Mouse (Mus musculus): Measurements from ENCODE around the gene Dcbld1.
"Not testable (repeated sequence)": the region's sequence is repeated elsewhere in the genome, so short reads cannot be mapped to it uniquely, and the experiment has no call there.

The Dcbld1 gene

DNA sequence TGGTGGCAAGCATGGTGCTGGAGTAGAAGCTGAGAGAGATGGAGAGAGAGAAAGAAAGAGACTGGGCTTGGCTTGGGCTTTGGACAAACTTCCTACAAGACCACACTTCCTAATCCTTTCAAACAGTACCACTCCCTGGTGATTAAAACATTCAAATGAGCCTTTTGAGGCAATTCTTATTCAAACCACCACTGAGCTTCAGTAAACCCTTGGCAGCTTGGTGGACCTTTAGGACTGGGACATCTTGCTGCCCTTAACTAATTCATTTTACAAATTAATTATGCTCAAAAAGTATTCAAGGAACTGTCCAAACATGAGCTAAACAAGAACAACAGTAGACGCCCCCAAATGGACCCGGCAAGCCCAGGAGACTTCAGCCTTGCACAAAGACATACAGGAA lies 62.5 kb downstream of the Dcbld1 start:
- DNase-seq (ENCODE audit: extremely low read depth, insufficient read length, low spot score): no peak

DNA sequence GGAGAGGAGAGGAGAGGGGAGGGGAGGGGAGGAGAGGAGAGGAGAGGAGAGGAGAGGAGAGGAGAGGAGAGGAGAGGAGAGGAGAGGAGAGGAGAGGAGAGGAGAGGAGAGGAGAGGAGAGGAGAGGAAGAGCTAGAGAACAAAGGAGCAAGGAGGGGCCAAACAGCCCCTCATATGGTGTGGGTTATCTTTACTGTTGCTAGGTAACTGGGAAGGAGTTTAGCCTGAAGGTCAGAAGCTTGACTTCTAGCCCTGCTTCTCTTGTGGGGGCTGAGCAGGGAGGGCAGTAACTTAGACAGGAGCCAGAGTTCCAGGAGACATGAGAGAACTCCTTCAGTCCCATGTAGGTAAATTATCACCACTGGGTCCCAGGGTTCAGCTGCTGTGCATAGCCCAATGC lies 65.1 kb downstream of the Dcbld1 start:
- DNase-seq (ENCODE audit: extremely low read depth, insufficient read length, low spot score): not testable (repeated sequence)

DNA sequence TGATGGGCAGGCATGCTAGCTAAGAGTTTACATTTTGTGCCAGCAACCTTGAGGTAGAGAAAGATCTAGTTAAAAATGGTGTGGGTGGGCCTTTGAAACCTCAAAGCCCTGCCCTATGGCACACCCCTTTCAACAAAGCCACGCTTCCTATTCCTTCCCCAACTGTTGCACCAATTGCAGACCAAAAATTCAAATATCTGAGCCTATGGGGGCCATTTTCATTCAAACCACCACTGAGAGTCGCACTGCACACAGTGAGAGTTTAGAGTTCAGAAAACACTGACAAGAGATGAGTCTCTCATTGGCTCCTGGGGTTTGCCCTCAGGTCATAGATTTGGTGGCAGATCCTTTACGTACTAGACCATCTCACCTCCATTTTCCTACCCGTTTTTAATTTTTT lies 68.3 kb downstream of the Dcbld1 start:
- DNase-seq (ENCODE audit: extremely low read depth, insufficient read length, low spot score): no peak

DNA sequence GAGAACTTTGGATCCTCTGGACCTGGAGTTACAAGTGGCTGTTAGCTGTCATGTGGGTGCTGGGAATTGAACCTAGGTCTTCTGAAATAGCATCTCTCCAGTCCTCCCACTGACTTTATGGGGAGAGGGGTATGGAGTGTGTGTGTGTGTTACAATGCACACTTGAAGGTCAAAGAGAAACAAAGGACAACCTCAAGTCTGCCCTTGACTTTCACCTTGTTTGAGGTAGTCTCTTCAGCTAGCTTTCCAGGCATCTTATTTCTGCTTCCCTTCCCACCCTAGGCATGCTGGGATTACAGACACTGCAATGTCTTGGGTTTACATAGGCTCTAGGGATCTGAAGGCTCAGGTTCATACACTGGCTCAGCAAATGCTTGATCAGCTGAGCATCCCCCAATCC lies 68.9 kb downstream of the Dcbld1 start:
- DNase-seq (ENCODE audit: extremely low read depth, insufficient read length, low spot score): no peak

DNA sequence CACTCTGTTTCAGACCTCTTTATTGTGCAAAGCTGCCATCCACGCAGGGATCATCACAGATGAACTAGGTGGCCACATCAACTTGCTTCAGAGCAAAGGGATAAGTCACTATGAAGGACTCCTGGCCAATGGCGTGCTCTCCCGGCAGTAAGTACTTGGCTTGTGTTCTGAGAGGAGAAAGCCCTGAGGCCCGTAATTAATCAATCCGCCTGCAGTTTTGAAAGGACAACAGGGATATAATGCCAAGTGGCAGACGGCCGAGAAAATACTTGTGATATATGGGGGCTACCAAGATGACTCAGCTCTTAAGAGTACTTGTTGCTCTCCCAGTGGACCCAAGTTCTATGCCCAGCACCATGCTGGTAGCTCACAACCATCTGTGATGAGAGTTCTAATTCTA lies 71.2 kb downstream of the Dcbld1 start:
- no peak for DNase-seq (ENCODE audit: extremely low read depth, insufficient read length, low spot score)

GRCm38 (mm10) chr10:52309196-52309595 lies 75.8 kb downstream of the Dcbld1 start:
- no peak for DNase-seq (ENCODE audit: extremely low read depth, insufficient read length, low spot score)

GRCm38 (mm10) chr10:52319506-52320286 lies 86.3 kb downstream of the Dcbld1 start:
- no peak for DNase-seq (ENCODE audit: extremely low read depth, insufficient read length, low spot score)

DNA sequence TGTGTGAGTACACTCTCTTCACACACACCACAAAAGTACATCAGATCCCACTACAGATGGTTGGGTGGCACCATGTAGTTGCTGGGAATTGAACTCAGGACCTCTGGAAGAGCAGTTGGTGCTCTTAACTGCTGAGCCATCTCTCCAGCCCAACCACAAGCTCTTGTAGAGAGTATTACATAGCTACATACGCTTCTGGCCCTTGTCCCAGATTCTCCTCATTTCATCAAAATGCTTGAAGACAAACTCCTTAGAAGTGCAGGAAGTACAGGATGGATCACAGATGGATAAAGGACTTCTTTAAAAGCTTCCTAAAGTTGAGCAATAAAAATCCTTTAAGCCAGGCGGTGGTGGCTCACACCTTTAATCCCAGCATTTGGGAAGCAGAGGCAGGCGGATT lies 88.5 kb downstream of the Dcbld1 start:
- DNase-seq (ENCODE audit: extremely low read depth, insufficient read length, low spot score): no peak

GRCm38 (mm10) chr10:52331007-52331406 lies 97.6 kb downstream of the Dcbld1 start:
- DNase-seq (ENCODE audit: extremely low read depth, insufficient read length, low spot score): no peak

- not testable (repeated sequence) for DNase-seq (ENCODE audit: extremely low read depth, insufficient read length, low spot score)
These were observed 109.9 kb downstream of the Dcbld1 start for GRCm38 (mm10) chr10:52343324-52343723.

GRCm38 (mm10) chr10:52353184-52353583 lies 119.8 kb downstream of the Dcbld1 start:
- no peak for DNase-seq (ENCODE audit: extremely low read depth, insufficient read length, low spot score)

DNA sequence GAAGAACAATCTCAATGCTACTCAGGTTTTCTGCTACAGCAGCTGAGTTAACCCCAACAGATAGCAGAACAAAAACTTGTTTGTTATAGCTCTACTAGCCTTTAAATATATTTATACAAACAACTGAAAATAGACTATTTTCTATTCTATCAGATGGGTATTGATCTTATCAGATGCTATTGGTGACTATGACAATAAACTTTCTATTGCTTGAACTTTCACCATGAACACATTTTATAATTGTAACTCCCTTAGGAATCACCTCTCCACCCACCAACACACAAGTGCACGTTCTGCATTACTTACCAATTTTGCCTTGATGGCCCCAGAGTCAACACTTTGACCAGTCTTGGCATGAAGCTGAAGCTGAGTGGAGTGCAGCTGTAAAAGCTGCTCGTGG lies 125.0 kb downstream of the Dcbld1 start, which contains the start of gene Gm26741:
Gene Gm26741, plus strand, starts transcription at position 301 of the 400 bp plus-strand sequence.
- no peak for DNase-seq (ENCODE audit: extremely low read depth, insufficient read length, low spot score)

DNA sequence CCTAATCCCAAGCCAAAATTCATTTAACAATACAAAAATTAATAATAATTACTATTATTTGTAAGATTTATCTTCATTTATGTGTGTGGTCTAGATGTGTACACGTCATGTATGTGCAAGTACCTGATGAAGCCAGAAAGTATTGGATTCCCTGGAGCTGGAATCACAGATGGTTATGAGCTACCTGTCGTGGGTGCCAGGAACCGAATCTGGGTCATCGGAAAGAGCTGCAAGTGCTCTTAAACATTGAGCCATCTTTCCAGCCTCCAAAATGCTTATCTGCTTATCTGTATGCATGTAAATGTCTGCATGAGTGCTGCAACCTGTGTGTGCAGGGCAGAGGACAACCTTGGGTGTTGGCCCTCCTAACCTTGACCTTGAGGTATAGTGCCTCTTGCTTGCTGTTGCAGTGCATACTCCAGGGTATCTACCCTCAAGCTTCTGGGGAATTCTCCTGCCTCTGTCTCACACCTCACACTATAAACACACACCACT lies 126.9 kb downstream of the Dcbld1 start:
- DNase-seq (ENCODE audit: extremely low read depth, insufficient read length, low spot score): no peak

DNA sequence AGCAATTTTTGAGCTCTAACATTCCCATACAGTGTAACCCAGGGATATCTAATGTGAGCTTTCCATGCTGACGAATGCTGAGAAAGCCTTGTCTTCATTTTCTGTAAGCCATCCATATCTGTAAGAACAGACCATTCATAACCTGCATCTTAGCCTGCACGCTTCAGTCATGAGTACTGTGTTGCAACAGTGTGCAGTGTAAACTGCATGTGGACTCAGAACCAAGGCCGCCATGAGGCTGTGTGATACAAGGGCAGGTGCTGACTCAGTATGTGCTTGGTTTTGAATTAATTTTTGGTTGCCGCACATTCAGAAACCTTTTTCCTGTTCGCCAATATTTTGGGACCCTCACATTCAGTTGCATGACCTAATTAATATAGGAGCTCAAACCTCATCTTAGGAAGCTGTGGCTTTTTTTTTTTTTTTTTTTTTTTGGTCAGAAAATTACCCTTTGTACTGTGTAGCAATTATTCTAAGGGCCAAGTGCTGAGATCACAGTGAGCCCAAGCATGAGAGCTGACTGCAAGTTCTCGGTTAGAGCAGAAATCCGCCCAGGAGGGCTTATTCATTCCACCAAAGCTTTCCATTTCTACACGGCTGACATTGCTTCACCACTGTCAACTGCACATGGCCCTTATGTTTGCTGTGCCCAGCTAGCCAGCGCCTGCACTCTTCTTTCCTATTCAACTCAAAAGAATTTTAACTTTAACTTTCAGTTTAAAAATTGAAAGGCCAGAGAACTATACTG lies 127.6 kb downstream of the Dcbld1 start:
- no peak for DNase-seq (ENCODE audit: extremely low read depth, insufficient read length, low spot score)

GRCm38 (mm10) chr10:52368376-52368775 lies 135.0 kb downstream of the Dcbld1 start:
- DNase-seq (ENCODE audit: extremely low read depth, insufficient read length, low spot score): no peak
